Mouse (Mus musculus) brain, embryonic 14.5 days (tissue): Measurements from ENCODE around the gene Lat.

Experiments
- CTCF ChIP-seq: fragments of 200-500 bp; IDR thresholded peaks from 2 replicates; pipeline ENCODE4 v1.5.1; 2012; ENCODE audit warnings: inconsistent platforms, mild to moderate bottlenecking, moderate library complexity, borderline replicate concordance; ENCODE audit not compliant: insufficient read depth, insufficient read length; ENCODE audit errors: extremely low read depth
- POLR2A ChIP-seq: fragments of 200-500 bp; IDR thresholded peaks from 2 replicates; pipeline ENCODE4 v1.6.1; 2012; ENCODE audit warnings: mild to moderate bottlenecking, inconsistent platforms, borderline replicate concordance; ENCODE audit not compliant: poor library complexity, insufficient read depth, insufficient read length, severe bottlenecking; ENCODE audit errors: extremely low read depth

- peak; percentile 1; the same call in 1 of the 2 replicates for TF ChIP-seq CTCF
- no peak for TF ChIP-seq POLR2A
These were observed 5.6 kb upstream of the Lat start for GRCm38 (mm10) chr7:126375012-126375411.
